Mouse (Mus musculus): ENCODE data around the gene Rcn3. TPM values are rescaled to one million over a fixed set of nuclear protein-coding genes. Genes with fewer than 3 reads are reported as not detected.
A peak's percentile ranks its signal among the peaks of the same experiment; 100 is the strongest.

The Rcn3 gene
- polyA plus RNA-seq, 1 experiment: 123 TPM

DNA sequence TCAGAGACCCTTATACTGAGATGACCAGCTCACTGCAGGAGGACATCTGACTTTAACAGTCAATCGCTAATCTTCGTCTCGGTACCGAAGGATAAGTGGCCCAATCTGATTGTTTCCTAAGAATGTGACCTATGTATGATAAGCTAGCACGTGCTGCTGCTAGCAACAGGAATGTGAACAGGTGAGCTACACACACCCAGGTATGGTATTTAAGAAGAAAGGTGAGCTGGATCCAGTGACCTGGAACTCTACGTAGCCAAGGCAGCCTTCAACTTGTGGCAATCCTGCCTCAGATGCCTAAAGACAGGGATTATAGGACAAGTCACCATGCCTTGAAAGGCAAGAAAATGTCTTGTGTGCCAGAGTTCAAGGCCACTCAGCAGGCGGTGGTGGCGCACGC is 53.6 kb downstream of the Rcn3 start:
- Histone ChIP-seq H3K79me2 (ENCODE audit: control insufficient read depth, insufficient read depth) (peaks cover 4% of the 10 kb centered on the region), H3K27me3 (ENCODE audit: control insufficient read depth, insufficient read depth, insufficient read length) (no peaks in the 10 kb centered on the region), H3K4me2 (ENCODE audit: low read depth) (no peak overlapping the region), H3K4me3 (no peak overlapping the region), H3ac (ENCODE audit: control insufficient read depth, insufficient read length) (no peak overlapping the region), H3K36me3 (ENCODE audit: control insufficient read depth, insufficient read depth) (peaks cover 16% of the 10 kb centered on the region)
- TF ChIP-seq TCF12 (IDR thresholded peaks at IDR 0.05; ENCODE audit: insufficient read depth, poor library complexity, severe bottlenecking): no peak

GRCm38 (mm10) chr7:45037720-45038361 is 54.2 kb downstream of the Rcn3 start:
- H3K27me3 ChIP-seq (ENCODE audit: control insufficient read depth, insufficient read depth, insufficient read length): no peaks in the 10 kb centered on the region
- peaks cover 16% of the 10 kb centered on the region for H3K36me3 ChIP-seq (ENCODE audit: control insufficient read depth, insufficient read depth)
- no peak overlapping the region for H3K4me2 ChIP-seq (ENCODE audit: low read depth)
- TF ChIP-seq TCF12 (IDR thresholded peaks at IDR 0.05; ENCODE audit: insufficient read depth, poor library complexity, severe bottlenecking) (no peak), E2F4 (IDR thresholded peaks at IDR 0.05; ENCODE audit: insufficient read depth) (no peak), TCF3 (IDR thresholded peaks at IDR 0.05; ENCODE audit: insufficient read length, low read depth) (no peak), REST (IDR thresholded peaks at IDR 0.05; ENCODE audit: insufficient read depth, insufficient read length) (no peak), CEBPB (IDR thresholded peaks at IDR 0.05; ENCODE audit: insufficient read depth, poor library complexity, severe bottlenecking) (no peak), MYOG (IDR thresholded peaks at IDR 0.05; ENCODE audit: control insufficient read depth in 1 of 3, insufficient read depth in 1 of 3, insufficient read length in 2 of 3, low read depth in 2 of 3) (no peak), MYOD1 (IDR thresholded peaks at IDR 0.05; ENCODE audit: control insufficient read depth in 1 of 3, insufficient read length in 2 of 3, low read depth in 2 of 3) (no peak), USF1 (IDR thresholded peaks at IDR 0.05; ENCODE audit: low read depth) (no peak), MAX (IDR thresholded peaks at IDR 0.05; ENCODE audit: low read depth) (no peak), POLR2AphosphoS2 (IDR thresholded peaks at IDR 0.05; ENCODE audit: insufficient read length, low read depth) (no peak)
- peaks cover 4% of the 10 kb centered on the region for H3K79me2 ChIP-seq (ENCODE audit: control insufficient read depth, insufficient read depth)
- no peak overlapping the region for H3K4me3 ChIP-seq
- H3ac ChIP-seq (ENCODE audit: control insufficient read depth, insufficient read length): no peak overlapping the region

DNA sequence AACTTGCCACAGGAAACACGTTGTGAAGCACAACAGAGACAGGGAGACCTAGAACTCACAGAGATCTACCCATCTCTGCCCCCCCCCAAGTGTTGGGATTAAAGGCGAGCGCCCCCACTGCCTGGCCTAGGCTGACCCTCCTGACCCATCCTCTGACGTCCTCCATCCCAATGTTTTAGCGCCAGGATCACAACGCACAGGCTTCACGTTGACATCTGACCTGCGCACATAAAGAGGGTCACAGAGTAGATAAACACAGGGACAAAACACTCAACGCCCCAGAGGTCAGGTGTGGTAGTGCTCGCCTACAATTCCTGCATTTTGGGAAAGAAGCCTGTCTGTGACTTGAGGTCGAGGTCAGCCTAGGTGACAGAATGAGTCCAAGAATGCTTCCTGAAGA is 55.3 kb downstream of the Rcn3 start:
- TF ChIP-seq E2F4 (IDR thresholded peaks at IDR 0.05; ENCODE audit: insufficient read depth) (no peak), POLR2A (IDR thresholded peaks at IDR 0.05; ENCODE audit: insufficient read length, low read depth) (no peak), REST (IDR thresholded peaks at IDR 0.05; ENCODE audit: insufficient read depth, insufficient read length) (no peak), MAX (IDR thresholded peaks at IDR 0.05; ENCODE audit: low read depth) (no peak), MYOG (IDR thresholded peaks at IDR 0.05; ENCODE audit: control insufficient read depth in 1 of 3, insufficient read depth in 1 of 3, insufficient read length in 2 of 3, low read depth in 2 of 3) (no peak), SRF (IDR thresholded peaks at IDR 0.05; ENCODE audit: control insufficient read depth, insufficient read length, low read depth) (no peak), TCF12 (IDR thresholded peaks at IDR 0.05; ENCODE audit: insufficient read depth, poor library complexity, severe bottlenecking) (no peak), CEBPB (IDR thresholded peaks at IDR 0.05; ENCODE audit: insufficient read depth, poor library complexity, severe bottlenecking) (no peak), MYOD1 (IDR thresholded peaks at IDR 0.05; ENCODE audit: control insufficient read depth in 1 of 3, insufficient read length in 2 of 3, low read depth in 2 of 3) (no peak), USF1 (IDR thresholded peaks at IDR 0.05; ENCODE audit: low read depth) (no peak), TCF3 (IDR thresholded peaks at IDR 0.05; ENCODE audit: insufficient read length, low read depth) (no peak), POLR2AphosphoS2 (IDR thresholded peaks at IDR 0.05; ENCODE audit: insufficient read length, low read depth) (no peak)
- Histone ChIP-seq H3ac (ENCODE audit: control insufficient read depth, insufficient read length) (no peak overlapping the region), H3K36me3 (ENCODE audit: control insufficient read depth, insufficient read depth) (peaks cover 14% of the 10 kb centered on the region), H3K4me3 (no peak overlapping the region), H3K79me2 (ENCODE audit: control insufficient read depth, insufficient read depth) (peaks cover 4% of the 10 kb centered on the region), H3K27me3 (ENCODE audit: control insufficient read depth, insufficient read depth, insufficient read length) (no peaks in the 10 kb centered on the region), H3K4me2 (ENCODE audit: low read depth) (no peak overlapping the region)

DNA sequence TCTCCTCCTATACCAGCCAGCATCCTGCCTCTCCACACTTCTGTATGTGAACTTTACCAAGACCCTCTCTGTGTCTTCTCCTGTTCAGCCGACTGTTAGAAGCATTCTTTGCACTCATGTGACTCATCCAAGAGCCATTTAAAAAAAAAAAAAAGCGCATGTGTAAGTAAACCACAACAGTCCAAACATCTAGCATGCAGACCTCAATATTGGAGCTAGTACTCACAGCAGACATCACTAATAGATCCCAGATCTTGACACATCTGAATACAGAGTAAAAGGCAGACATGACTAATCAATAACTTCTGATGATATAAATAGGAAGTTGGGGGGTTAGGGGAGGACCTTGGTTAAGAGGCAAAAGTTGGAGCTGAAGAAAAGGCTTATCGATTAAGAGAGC is 56.4 kb downstream of the Rcn3 start:
- H3K79me2 ChIP-seq (ENCODE audit: control insufficient read depth, insufficient read depth): peaks cover 4% of the 10 kb centered on the region
- no peak overlapping the region for H3K4me3 ChIP-seq
- TF ChIP-seq MYOD1 (IDR thresholded peaks at IDR 0.05; ENCODE audit: control insufficient read depth in 1 of 3, insufficient read length in 2 of 3, low read depth in 2 of 3) (no peak), CEBPB (IDR thresholded peaks at IDR 0.05; ENCODE audit: insufficient read depth, poor library complexity, severe bottlenecking) (no peak), POLR2A (IDR thresholded peaks at IDR 0.05; ENCODE audit: insufficient read length, low read depth) (no peak), REST (IDR thresholded peaks at IDR 0.05; ENCODE audit: insufficient read depth, insufficient read length) (no peak)
- no peaks in the 10 kb centered on the region for H3K27me3 ChIP-seq (ENCODE audit: control insufficient read depth, insufficient read depth, insufficient read length)
- peaks cover 11% of the 10 kb centered on the region for H3K36me3 ChIP-seq (ENCODE audit: control insufficient read depth, insufficient read depth)
- peak overlapping the region; percentile 3 for H3K4me2 ChIP-seq (ENCODE audit: low read depth)
- no peak overlapping the region for H3ac ChIP-seq (ENCODE audit: control insufficient read depth, insufficient read length)

DNA sequence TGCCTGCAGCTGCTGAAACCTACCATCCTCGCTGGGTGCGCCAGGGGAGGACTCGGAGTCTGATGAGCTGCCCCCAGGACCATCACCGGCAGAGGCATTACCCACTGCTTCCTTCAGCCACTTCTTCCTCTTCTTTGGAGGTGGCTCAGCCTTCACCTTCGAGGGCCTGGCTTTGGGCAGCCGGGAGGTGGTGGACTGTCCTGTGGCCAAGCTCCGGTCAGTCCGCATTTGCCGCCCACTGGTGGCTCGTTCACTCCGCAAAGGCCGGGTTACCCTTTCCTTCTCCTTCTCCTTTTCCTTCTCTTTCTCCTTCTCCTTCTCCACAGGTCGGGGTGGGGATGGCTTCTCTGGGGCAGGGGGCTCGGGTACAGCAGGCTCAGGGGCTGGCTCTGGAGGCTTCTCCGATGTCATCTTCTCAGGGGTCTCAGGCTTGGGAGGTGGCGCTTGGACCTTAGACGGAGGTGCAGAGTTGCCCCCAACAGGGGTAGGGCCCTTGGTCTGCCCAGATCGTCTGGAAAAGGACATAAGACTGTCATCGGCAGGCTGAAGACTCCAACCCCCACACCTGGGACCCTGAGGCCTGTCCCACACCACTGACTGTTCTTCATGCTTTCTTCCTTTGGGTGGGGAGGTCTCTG is 58.2 kb downstream of the Rcn3 start:
- Histone ChIP-seq H3K36me3 (ENCODE audit: control insufficient read depth, insufficient read depth) (peaks cover 11% of the 10 kb centered on the region), H3K79me2 (ENCODE audit: control insufficient read depth, insufficient read depth) (peaks cover 4% of the 10 kb centered on the region)
- no peak for TF ChIP-seq MAX (IDR thresholded peaks at IDR 0.05; ENCODE audit: low read depth)
- TF ChIP-seq CEBPB (IDR thresholded peaks at IDR 0.05; ENCODE audit: insufficient read depth, poor library complexity, severe bottlenecking): no peak
- TF ChIP-seq USF1 (IDR thresholded peaks at IDR 0.05; ENCODE audit: low read depth): no peak
- no peak for TF ChIP-seq MYOD1 (IDR thresholded peaks at IDR 0.05; ENCODE audit: control insufficient read depth in 1 of 3, insufficient read length in 2 of 3, low read depth in 2 of 3)
- TF ChIP-seq E2F4 (IDR thresholded peaks at IDR 0.05; ENCODE audit: insufficient read depth): no peak
- TF ChIP-seq SRF (IDR thresholded peaks at IDR 0.05; ENCODE audit: control insufficient read depth, insufficient read length, low read depth): no peak
- TF ChIP-seq TCF12 (IDR thresholded peaks at IDR 0.05; ENCODE audit: insufficient read depth, poor library complexity, severe bottlenecking): no peak
- TF ChIP-seq REST (IDR thresholded peaks at IDR 0.05; ENCODE audit: insufficient read depth, insufficient read length): no peak
- no peak for TF ChIP-seq MYOG (IDR thresholded peaks at IDR 0.05; ENCODE audit: control insufficient read depth in 1 of 3, insufficient read depth in 1 of 3, insufficient read length in 2 of 3, low read depth in 2 of 3)
- no peak for TF ChIP-seq POLR2A (IDR thresholded peaks at IDR 0.05; ENCODE audit: insufficient read length, low read depth)
- no peak for TF ChIP-seq TCF3 (IDR thresholded peaks at IDR 0.05; ENCODE audit: insufficient read length, low read depth)
- TF ChIP-seq POLR2AphosphoS2 (IDR thresholded peaks at IDR 0.05; ENCODE audit: insufficient read length, low read depth): no peak

More for the DNA sequence above, 58.2 kb downstream of the Rcn3 start:
- H3ac ChIP-seq (ENCODE audit: control insufficient read depth, insufficient read length): no peak overlapping the region
- H3K4me3 ChIP-seq: no peak overlapping the region
- H3K4me2 ChIP-seq (ENCODE audit: low read depth): no peak overlapping the region
- H3K27me3 ChIP-seq (ENCODE audit: control insufficient read depth, insufficient read depth, insufficient read length): no peaks in the 10 kb centered on the region

All from myocyte (in vitro differentiated cells).